Mouse (Mus musculus) adrenal gland, postnatal 14 days (tissue): Measurements from ENCODE around the gene Bag3. TPM values are rescaled to one million over a fixed set of nuclear protein-coding genes. Genes with fewer than 3 reads are reported as not detected.

Experiments
- DNase-seq: peaks from one replicate; pipeline ENCODE4 v3.0.0; 2021; ENCODE audit warnings: mixed read lengths
- long read RNA-seq, 2 experiments: library from polyadenylated mRNA; stranded (forward); transcript quantifications; one replicate each; pipeline ENCODE4 v2.0.0; 2021
- total RNA-seq: library from RNA; stranded (reverse); gene quantifications from 2 replicates; pipeline ENCODE4 v1.2.3, GENCODE M21; 2021

Gene Bag3
- total RNA-seq = 129 and 192 TPM in 2 replicates
- long read RNA-seq, experiment 1, transcript Bag3-201 (4 exons, 2,562 nt) = major isoform, 36 of 104 reads
- long read RNA-seq, experiment 1, partial matches to known transcripts = 67 of 104 reads
- long read RNA-seq, experiment 1, other reads (novel, unspliced or antisense) = 1 of 104 reads
- long read RNA-seq, experiment 2, transcript Bag3-201 (4 exons, 2,562 nt) = major isoform, 35 of 106 reads
- long read RNA-seq, experiment 2, partial matches to known transcripts = 70 of 106 reads
- long read RNA-seq, experiment 2, other reads (novel, unspliced or antisense) = 1 of 106 reads

DNA sequence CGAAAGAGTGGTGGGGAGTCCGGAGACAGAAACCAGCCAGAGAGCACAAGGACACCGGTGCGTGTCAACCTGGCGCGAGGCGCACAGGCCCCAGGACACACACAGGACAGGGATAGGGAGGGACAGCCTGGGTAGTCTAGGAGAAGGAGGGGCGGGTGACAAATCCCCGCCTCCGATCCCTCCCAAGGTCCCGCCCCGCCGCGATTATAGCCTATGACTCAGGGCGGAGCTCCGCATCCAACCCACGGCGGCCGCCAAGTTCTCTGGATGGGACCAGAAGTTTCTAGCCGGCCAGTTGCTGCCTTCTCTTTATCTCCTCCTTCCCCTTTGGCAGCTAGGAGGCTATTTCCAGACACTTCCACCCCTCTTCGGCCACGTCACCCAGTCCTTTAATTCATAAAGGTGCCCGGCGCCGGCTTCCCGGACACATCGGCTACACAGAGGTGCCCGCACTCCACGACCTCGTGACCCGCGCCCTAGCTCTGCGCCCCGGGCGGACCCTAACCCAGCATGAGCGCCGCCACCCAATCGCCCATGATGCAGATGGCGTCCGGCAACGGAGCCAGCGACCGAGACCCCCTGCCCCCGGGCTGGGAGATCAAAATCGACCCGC lies at the start of gene Bag3:
Gene Bag3, plus strand, starts transcription at position 268 of the 613 bp plus-strand sequence.
- peak; percentile 99 for DNase-seq

DNA sequence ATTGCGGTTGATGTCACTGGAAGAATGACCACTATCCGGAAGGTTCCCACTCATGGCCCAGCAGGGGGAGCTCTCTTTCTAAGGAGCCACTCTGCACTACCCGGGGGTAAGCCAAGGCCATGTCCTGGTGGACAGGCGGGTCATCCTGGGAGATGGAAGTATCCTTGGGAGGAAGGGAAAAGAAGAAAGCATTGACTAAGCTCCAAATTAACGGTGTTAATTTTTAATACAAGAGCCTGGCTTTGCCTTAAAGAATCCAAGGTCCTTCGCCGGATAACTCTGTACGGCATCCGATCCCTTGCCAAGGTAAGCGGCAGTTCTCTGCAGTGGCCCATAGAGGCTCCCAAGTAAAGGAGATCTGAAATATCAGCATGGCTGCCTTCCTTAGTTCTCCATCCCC lies 49.1 kb upstream of the Bag3 start:
- peak; percentile 92 for DNase-seq

DNA sequence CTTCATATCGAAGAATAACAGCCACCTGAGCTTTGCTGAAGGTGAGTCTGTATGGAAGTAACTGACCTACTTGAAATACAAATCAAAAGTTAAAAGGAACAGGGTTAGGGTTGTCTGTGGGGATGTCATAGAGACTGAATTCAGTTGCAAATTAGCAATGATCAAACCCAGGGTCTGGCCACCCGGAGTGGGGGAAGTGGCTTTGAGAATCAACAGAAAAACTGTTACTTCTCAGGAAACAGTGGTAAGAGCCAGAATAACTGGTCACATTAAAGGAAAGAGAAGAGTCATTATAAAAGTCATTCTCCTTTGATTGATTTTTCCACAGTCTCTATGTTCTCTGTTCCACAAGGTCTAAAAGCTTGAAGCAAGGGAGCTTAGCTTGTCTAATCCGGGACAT lies 34.4 kb upstream of the Bag3 start:
- no peak for DNase-seq

DNA sequence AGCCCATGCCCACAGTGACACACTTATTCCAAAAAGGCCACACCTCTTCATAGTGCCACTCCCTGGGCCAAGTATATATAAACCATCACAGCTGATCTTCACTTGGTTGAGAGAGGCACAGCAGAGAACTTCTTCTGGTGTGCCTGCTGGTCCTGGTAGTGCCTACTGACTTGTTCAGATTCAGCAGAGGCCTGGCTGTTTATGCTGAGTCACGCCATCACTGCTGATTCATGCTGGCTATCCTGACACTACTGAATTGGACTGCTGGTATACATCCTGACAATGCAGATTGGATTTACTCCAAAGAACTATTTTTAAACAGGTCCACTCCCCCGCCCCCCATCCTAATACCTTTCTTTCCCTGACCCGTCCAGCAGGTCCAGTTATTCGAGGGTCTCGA lies 28.9 kb upstream of the Bag3 start:
- DNase-seq = no peak

- DNase-seq = peak; percentile 85
These were observed 23.6 kb upstream of the Bag3 start for GRCm38 (mm10) chr7:128499801-128500200.

DNA sequence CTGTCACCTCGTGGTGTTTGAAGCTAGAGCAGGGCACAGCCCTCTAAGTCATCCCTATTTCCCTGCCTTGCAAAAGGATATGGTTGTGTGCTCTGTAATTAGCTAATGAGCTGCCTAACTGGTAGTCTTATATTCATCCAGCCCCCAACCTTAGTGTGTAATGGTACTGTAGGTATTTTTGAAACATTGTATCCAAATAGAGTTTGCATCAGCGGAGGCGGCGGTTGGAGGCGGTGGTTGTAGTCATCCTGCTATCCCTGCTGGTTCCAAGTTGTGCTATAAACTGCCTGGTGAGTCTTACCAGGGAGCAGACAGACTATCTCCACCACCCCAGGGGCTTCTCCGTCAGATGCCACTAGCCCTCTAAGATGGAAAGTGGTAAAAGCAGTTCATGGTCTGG lies 19.3 kb upstream of the Bag3 start:
- DNase-seq = no peak

GRCm38 (mm10) chr7:128511936-128512335 lies 11.5 kb upstream of the Bag3 start:
- DNase-seq = no peak

- DNase-seq = no peak
These were observed 9.9 kb upstream of the Bag3 start for GRCm38 (mm10) chr7:128513512-128513911.

GRCm38 (mm10) chr7:128514341-128514740 lies 9.1 kb upstream of the Bag3 start:
- no peak for DNase-seq

GRCm38 (mm10) chr7:128516346-128516745 lies 7.1 kb upstream of the Bag3 start:
- DNase-seq = no peak

DNA sequence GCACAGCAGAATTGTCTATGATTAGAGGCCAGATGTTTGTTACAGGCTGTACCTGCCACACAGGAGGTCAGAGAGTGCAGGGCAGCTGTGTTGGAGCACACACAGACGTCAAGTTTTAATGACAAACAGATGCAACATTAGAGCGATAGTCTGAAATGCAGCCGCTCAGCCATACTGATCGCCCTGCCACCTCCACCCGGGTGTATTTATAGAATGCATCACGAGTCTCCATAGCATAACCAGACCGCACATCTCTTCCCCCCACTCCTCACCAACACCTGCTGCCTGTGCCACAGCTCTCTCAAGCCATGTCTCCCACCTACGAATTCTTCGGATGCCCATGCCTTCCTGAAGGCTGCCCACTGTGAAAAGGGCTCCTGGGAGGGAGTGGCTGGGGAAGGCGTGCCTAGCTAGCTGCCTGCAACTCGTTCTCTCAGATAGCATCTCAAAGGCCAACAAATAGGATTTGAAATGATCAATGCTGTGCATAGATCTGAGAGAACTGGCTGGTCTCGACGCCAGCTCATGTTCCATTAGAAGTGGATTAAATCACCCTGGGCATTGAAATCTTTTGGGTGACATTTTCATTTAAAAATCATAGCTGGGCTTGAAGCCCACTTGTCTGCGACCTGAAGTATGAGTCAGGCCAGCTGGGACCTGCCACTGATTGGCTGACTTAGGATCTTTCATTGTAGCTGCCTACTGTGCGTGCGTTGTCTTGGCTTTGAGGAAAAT lies 3.9 kb upstream of the Bag3 start:
- DNase-seq = no peak

- DNase-seq = peak; percentile 96
These were observed 656 bp downstream of the Bag3 start for GRCm38 (mm10) chr7:128523962-128524581.

- no peak for DNase-seq
These were observed 1.2 kb downstream of the Bag3 start for GRCm38 (mm10) chr7:128524641-128525040.

- no peak for DNase-seq
These were observed 3.2 kb downstream of the Bag3 start for GRCm38 (mm10) chr7:128526611-128527010.

- DNase-seq = no peak
These were observed 5.2 kb downstream of the Bag3 start for GRCm38 (mm10) chr7:128528596-128528995.

- DNase-seq = no peak
These were observed 5.7 kb downstream of the Bag3 start for GRCm38 (mm10) chr7:128529126-128529525.

- peak; percentile 83 for DNase-seq
These were observed 6.2 kb downstream of the Bag3 start for GRCm38 (mm10) chr7:128529574-128530051.

- DNase-seq = peak; percentile 77
These were observed 7.6 kb downstream of the Bag3 start for GRCm38 (mm10) chr7:128531031-128531430.

DNA sequence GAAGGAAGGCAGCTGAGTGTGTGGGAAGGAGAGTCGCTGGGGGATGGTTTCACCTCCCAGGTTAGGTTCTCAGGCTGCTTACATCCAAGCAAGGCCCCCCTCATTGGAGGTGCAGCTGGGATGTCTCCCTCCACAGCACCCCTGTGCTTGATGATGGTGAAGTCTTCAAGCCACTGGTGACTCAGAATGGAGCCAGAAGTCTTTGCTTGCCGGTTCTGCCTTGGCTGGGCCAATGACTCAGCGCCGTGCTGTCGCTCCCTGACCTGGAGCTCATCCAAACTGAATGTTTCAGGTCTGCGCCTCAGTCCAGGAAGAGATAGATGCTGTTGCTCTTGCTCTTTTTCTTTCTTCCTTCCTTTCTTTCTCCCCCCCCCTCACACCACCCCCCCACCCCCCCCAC lies 8.5 kb downstream of the Bag3 start:
- DNase-seq = peak; percentile 89

DNA sequence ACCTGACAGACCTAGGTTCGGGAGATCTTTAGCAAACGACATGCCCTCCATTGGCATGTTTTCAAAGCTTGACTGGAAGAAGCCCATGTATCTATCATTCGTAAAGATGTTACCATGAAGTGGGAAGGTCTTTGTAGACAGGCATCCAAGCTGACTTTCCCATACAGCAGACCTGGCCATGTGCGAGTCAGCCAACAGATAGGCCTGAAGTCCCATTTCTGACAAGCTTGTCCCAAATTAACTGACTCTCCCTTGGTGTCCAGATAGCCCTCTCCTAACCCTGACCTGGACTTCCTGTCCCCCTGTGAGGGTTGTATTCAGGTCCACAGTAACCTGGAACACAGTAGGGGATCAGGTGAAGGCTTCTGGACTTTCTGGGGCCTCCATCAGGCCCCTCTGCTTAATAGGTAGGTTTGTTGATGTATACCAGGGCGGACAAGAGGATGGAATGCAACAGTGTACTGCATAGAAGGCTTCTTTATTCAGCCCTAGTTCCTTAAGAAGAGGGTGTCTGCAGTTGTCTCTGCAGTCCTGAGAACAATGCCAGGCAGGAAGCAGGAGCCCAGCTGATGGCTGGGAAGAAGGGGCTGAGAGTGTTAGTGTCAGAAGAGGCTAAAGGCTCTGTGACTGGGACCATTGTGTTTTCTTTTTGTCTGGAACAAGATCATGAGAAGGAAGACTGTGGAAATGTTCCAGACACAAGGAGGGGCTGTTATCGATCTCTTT lies 9.2 kb downstream of the Bag3 start:
- DNase-seq = no peak

DNA sequence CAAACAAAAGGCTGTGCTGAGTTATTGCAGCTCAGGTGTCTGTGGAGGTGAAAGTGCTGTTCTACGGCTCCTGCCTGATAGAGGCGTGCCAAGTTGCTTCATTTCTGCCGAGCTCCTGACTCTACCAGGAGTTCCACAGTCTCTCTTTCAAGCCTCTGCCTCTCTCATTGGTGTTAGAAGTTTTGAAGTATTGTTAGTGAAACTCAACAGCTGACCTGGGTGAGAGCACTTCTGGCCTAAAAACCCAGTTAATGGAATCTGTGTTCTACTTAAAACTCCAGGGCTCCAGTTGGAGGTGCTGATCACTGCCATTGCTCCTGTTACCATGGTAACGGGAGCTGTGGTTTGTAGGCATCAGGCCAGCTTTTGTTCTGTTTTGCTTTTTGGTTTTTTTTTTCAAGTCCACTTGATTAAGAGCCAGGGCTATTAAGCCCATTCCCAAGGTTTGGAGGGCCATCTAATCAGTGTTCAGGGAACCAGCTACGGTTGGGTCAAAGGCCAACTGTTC lies 11.6 kb downstream of the Bag3 start:
- DNase-seq = no peak

GRCm38 (mm10) chr7:128536074-128536473 lies 12.7 kb downstream of the Bag3 start:
- DNase-seq = no peak
